Mouse (Mus musculus): ENCODE measurements around the gene Emid1. TPM values are rescaled to one million over a fixed set of nuclear protein-coding genes. Genes with fewer than 3 reads are reported as not detected.

Gene Emid1
- total and polyA plus RNA-seq, 2 experiments from 2014 or later, result 4.8 to 14.5 TPM

DNA sequence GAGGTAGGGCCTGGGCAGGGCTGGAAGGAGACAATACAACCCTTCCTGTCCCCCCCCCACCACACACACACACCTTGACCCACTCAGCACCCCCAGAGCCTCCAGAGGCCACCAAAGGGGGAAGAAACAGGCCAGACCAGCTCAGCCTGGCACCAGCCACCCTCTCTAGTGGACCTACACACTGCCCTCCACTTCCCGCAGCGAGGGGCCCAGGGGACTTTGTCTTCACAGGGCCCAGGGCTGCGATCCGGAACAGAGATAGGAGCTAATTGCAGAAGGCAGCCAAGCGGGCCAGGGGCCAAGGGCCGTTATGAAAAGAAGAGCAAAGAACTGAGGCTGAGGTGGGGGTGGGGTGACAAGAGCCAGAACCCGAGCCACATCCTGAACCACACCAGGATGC, 2.8 kb downstream of the Emid1 start:
- no peaks in the 10 kb centered on the region for H3K9me3 ChIP-seq (ENCODE audit: low read length)
- no peak overlapping the region for H3K9ac ChIP-seq (replicated peaks; ENCODE audit: low read length, poor library complexity, severe bottlenecking)
- DNase-seq (ENCODE audit: low spot score) (no peak), ATAC-seq (ENCODE audit: low FRiP score) (no peak)
- no peaks in the 10 kb centered on the region for H3K4me1 ChIP-seq (ENCODE audit: insufficient read depth, low read length)
- H3K36me3 ChIP-seq (ENCODE audit: insufficient read depth, low read length), result no peaks in the 10 kb centered on the region
- no peak overlapping the region for H3K4me3 ChIP-seq (ENCODE audit: low read depth, low read length)
- no peak for TF ChIP-seq CTCF (IDR thresholded peaks at IDR 0.05)
- H3K27ac ChIP-seq (ENCODE audit: low read depth, low read length), result no peak overlapping the region
- WGBS, result 22% methylated on average over 7 of the region's 7 CpGs
- peaks cover 5% of the 10 kb centered on the region; the same call in 1 of the 2 replicates for H3K27me3 ChIP-seq (ENCODE audit: insufficient read depth, low read length)
- no peak overlapping the region for H3K4me2 ChIP-seq (ENCODE audit: low read depth, low read length, poor library complexity, severe bottlenecking)

DNA sequence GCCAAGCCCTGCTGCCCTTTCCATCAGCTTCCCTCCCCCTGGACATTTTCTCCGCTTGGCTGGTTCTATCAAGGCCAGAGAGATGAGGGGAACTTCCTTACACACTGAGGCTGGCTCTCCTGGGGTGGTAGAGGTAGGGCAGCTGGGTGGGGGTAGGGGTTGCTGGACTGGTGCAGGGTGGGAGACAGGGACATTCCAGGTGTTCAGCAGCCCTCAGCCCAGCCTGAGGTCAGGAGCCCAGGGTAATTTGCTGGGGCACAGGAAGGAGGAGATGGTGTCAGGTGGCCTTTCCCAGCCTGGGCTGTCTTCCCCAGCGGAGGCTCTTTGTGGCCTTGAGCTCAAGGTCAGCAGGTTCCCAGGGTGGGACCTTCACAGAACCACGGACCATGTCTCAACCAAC, 6.5 kb downstream of the Emid1 start:
- no peak for ATAC-seq (ENCODE audit: low FRiP score)

DNA sequence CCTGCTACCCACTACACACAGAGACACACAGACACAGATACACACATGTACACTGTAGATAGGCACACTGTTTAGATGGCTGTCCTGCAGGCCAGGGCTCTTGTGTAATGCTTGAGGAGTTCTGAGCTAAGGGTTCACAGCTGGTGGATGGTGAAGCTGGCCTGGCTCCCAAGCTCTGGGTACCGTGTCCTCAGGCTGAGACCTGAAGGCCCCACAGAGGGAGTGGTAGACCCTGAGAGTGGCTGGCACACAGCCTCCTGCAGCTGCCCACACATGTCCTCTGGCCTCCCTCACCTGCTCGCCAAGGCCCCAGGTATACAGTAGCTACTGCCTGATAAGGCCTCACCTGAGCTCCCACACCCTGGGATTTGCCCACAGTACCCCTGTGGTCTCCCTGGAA, 10.1 kb downstream of the Emid1 start:
- Histone ChIP-seq H3K27ac (ENCODE audit: low read depth, low read length) (no peak overlapping the region), H3K9me3 (ENCODE audit: low read length) (no peaks in the 10 kb centered on the region), H3K27me3 (ENCODE audit: insufficient read depth, low read length) (no peaks in the 10 kb centered on the region), H3K4me2 (ENCODE audit: low read depth, low read length, poor library complexity, severe bottlenecking) (no peak overlapping the region), H3K4me3 (ENCODE audit: low read depth, low read length) (no peak overlapping the region), H3K9ac (replicated peaks; ENCODE audit: low read length, poor library complexity, severe bottlenecking) (no peak overlapping the region), H3K36me3 (ENCODE audit: insufficient read depth, low read length) (no peaks in the 10 kb centered on the region), H3K4me1 (ENCODE audit: insufficient read depth, low read length) (no peaks in the 10 kb centered on the region)
- ATAC-seq (ENCODE audit: low FRiP score) (no peak), DNase-seq (ENCODE audit: low spot score) (no peak)
- WGBS, result 90% methylated on average over 2 of the region's 2 CpGs
- no peak for TF ChIP-seq CTCF (IDR thresholded peaks at IDR 0.05)

More for the DNA sequence above, 6.5 kb downstream of the Emid1 start:
- no peaks in the 10 kb centered on the region for H3K27me3 ChIP-seq (ENCODE audit: insufficient read depth, low read length)
- no peaks in the 10 kb centered on the region for H3K9me3 ChIP-seq (ENCODE audit: low read length)
- DNase-seq (ENCODE audit: low spot score), result no peak
- 63% methylated on average over 3 of the region's 3 CpGs for WGBS
- no peak overlapping the region for H3K4me3 ChIP-seq (ENCODE audit: low read depth, low read length)
- no peak overlapping the region for H3K4me2 ChIP-seq (ENCODE audit: low read depth, low read length, poor library complexity, severe bottlenecking)
- TF ChIP-seq CTCF (IDR thresholded peaks at IDR 0.05), result no peak
- H3K36me3 ChIP-seq (ENCODE audit: insufficient read depth, low read length), result no peaks in the 10 kb centered on the region
- H3K9ac ChIP-seq (replicated peaks; ENCODE audit: low read length, poor library complexity, severe bottlenecking), result no peak overlapping the region
- no peak overlapping the region for H3K27ac ChIP-seq (ENCODE audit: low read depth, low read length)
- H3K4me1 ChIP-seq (ENCODE audit: insufficient read depth, low read length), result no peaks in the 10 kb centered on the region

DNA sequence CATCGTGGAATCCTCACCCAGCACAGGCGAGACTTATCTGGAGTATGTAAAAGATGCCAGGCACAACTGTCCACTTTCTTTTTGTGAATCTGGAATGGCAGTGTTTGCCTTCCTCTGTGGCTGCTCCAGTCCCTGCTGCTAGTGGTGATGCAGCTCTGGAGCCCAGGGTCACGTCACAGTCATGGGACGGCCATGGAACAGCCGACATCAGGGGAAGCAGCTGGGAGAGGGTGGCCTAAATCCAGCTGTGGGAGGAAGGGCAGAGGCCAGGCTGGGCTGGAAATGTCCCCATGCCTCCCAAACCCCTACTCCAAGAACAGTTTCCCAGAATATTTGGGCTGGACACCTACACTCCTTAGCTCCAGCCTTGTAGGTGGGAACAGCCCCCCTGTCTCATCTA, 10.8 kb downstream of the Emid1 start:
- H3K9ac ChIP-seq (replicated peaks; ENCODE audit: low read length, poor library complexity, severe bottlenecking), result no peak overlapping the region
- TF ChIP-seq CTCF (IDR thresholded peaks at IDR 0.05), result no peak
- H3K27me3 ChIP-seq (ENCODE audit: insufficient read depth, low read length), result no peaks in the 10 kb centered on the region
- H3K27ac ChIP-seq (ENCODE audit: low read depth, low read length), result no peak overlapping the region
- H3K4me2 ChIP-seq (ENCODE audit: low read depth, low read length, poor library complexity, severe bottlenecking), result no peak overlapping the region
- no peak overlapping the region for H3K4me3 ChIP-seq (ENCODE audit: low read depth, low read length)
- ATAC-seq (ENCODE audit: low FRiP score) (no peak), DNase-seq (ENCODE audit: low spot score) (no peak)
- H3K4me1 ChIP-seq (ENCODE audit: insufficient read depth, low read length), result no peaks in the 10 kb centered on the region
- no peaks in the 10 kb centered on the region for H3K36me3 ChIP-seq (ENCODE audit: insufficient read depth, low read length)
- H3K9me3 ChIP-seq (ENCODE audit: low read length), result no peaks in the 10 kb centered on the region
- WGBS, result 92% methylated on average over 5 of the region's 5 CpGs

DNA sequence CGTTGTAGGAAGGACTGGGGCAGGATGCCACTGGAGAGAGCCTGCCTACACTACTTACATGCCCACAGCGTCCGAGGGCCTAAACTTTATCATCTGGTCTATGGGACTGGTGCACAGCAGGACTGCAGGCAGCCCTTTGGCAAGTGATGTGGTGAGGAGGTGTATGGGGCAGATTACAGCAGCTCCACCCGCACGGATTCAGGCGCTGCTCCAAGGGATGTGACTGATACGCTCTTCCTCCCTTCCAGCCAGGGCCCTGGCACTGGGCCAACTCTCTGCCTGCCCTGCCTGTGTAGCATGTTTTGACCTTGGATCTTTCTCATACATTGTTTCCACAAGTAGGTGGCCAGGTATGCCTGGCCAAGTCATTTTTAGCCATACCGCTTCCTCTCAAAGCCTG, 11.4 kb downstream of the Emid1 start:
- WGBS, result 58% methylated on average over 8 of the region's 8 CpGs
- Histone ChIP-seq H3K4me2 (ENCODE audit: low read depth, low read length, poor library complexity, severe bottlenecking) (no peak overlapping the region), H3K36me3 (ENCODE audit: insufficient read depth, low read length) (no peaks in the 10 kb centered on the region), H3K27me3 (ENCODE audit: insufficient read depth, low read length) (no peaks in the 10 kb centered on the region), H3K9ac (replicated peaks; ENCODE audit: low read length, poor library complexity, severe bottlenecking) (no peak overlapping the region), H3K4me1 (ENCODE audit: insufficient read depth, low read length) (no peaks in the 10 kb centered on the region), H3K9me3 (ENCODE audit: low read length) (no peaks in the 10 kb centered on the region), H3K27ac (ENCODE audit: low read depth, low read length) (no peak overlapping the region), H3K4me3 (ENCODE audit: low read depth, low read length) (no peak overlapping the region)
- no peak for TF ChIP-seq CTCF (IDR thresholded peaks at IDR 0.05)
- DNase-seq (ENCODE audit: low spot score), result peak; percentile 47
- no peak for ATAC-seq (ENCODE audit: low FRiP score)

DNA sequence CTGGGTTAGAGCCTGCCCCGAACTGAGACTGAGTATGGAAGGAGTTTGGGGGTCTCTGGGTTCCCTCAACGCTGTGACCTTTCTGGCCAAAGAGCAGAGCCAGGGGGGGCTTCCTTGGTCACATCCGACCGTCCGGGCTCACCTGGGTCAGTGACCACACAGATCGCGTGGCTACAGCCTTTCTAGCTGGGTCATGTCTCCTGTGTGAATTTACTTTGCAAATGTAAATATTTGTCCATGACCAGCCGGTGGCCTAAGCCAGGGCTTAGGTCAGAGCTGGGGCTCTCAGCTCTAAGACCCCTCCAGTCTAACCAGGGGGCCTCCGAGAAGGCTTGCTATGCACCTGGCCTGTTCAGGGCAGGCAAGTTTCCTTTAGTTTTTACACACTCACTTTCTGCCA, 12.7 kb downstream of the Emid1 start:
- Histone ChIP-seq H3K9ac (replicated peaks; ENCODE audit: low read length, poor library complexity, severe bottlenecking) (no peak overlapping the region), H3K4me3 (ENCODE audit: low read depth, low read length) (no peak overlapping the region), H3K27me3 (ENCODE audit: insufficient read depth, low read length) (no peaks in the 10 kb centered on the region), H3K9me3 (ENCODE audit: low read length) (no peaks in the 10 kb centered on the region), H3K36me3 (ENCODE audit: insufficient read depth, low read length) (no peaks in the 10 kb centered on the region), H3K27ac (ENCODE audit: low read depth, low read length) (no peak overlapping the region), H3K4me1 (ENCODE audit: insufficient read depth, low read length) (no peaks in the 10 kb centered on the region), H3K4me2 (ENCODE audit: low read depth, low read length, poor library complexity, severe bottlenecking) (no peak overlapping the region)
- no peak for TF ChIP-seq CTCF (IDR thresholded peaks at IDR 0.05)
- WGBS, result 86% methylated on average over 9 of the region's 9 CpGs
- DNase-seq (ENCODE audit: low spot score) (no peak), ATAC-seq (ENCODE audit: low FRiP score) (no peak)

All from midbrain, postnatal 0 days (tissue).